Mouse (Mus musculus) forebrain, embryonic 11.5 days (tissue): Measurements from ENCODE around the gene Copg2. TPM values are rescaled to one million over a fixed set of nuclear protein-coding genes. Genes with fewer than 3 reads are reported as not detected.
A peak's percentile ranks its signal among the peaks of the same experiment; 100 is the strongest.

ENCODE experiments used
- ATAC-seq: fragments of 200-750 bp; cut with Nextera tagmentation; replicated peaks from 2 replicates; pipeline ENCODE4 v1.8.0; 2017; ENCODE audit warnings: moderate TSS enrichment; ENCODE audit not compliant: low FRiP score
- DNase-seq: peaks from one replicate; pipeline ENCODE4 v3.0.0-alpha.2; 2017; ENCODE audit warnings: low spot score
- H3K27ac ChIP-seq: fragments of 300-500 bp; sonication (generic); 2 replicates; pipeline ENCODE4 v1.5.1; 2014; ENCODE audit warnings: low read depth, low read length
- H3K27me3 ChIP-seq: fragments of 300-500 bp; sonication (generic); 2 replicates; pipeline ENCODE4 v1.6.1; 2014; ENCODE audit warnings: mild to moderate bottlenecking, low read length, mixed read lengths; ENCODE audit not compliant: control insufficient read depth, insufficient read depth
- H3K36me3 ChIP-seq: fragments of 300-500 bp; sonication (generic); 2 replicates; pipeline ENCODE4 v1.6.1; 2014; ENCODE audit warnings: mild to moderate bottlenecking, low read length, moderate library complexity, mixed read lengths; ENCODE audit not compliant: control insufficient read depth, insufficient read depth
- H3K4me1 ChIP-seq: fragments of 300-500 bp; sonication (generic); replicated peaks from 2 replicates; pipeline ENCODE4 v1.6.1; 2014; ENCODE audit warnings: low read length, mixed read lengths; ENCODE audit not compliant: control insufficient read depth, insufficient read depth
- H3K4me2 ChIP-seq: fragments of 300-500 bp; sonication (generic); 2 replicates; pipeline ENCODE4 v1.6.1; 2014; ENCODE audit warnings: low read depth, mild to moderate bottlenecking, low read length, moderate library complexity, mixed read lengths; ENCODE audit not compliant: severe bottlenecking
- H3K4me3 ChIP-seq: fragments of 300-500 bp; sonication (generic); 2 replicates; pipeline ENCODE4 v1.5.1; 2014; ENCODE audit warnings: low read depth, low read length
- H3K9ac ChIP-seq: fragments of 300-500 bp; sonication (generic); 2 replicates; pipeline ENCODE4 v1.6.1; 2014; ENCODE audit warnings: low read length
- H3K9me3 ChIP-seq: fragments of 300-500 bp; sonication (generic); 2 replicates; pipeline ENCODE4 v1.6.1; 2016; ENCODE audit warnings: low read length, mixed read lengths; ENCODE audit not compliant: control insufficient read depth
- WGBS: fragments of 180-500 bp; shearing (Covaris S2); extraction: QIAGEN DNeasy Blood & Tissue Kit; methylation state at CpG from one replicate; pipeline ENCODE4 v1.1.7; 2014; 5-methylcytosine and 5-hydroxymethylcytosine counted together
- polyA plus RNA-seq: library from polyadenylated mRNA; unstranded; fragments of >200 nt; fragmentation: Nextera tagmentation; extraction: Ambion mirVana; gene quantifications from 2 replicates; pipeline ENCODE4 v1.2.1, GENCODE M21; 2014

Gene Copg2
- polyA plus RNA-seq, 1 experiment from 2014 or later, result 44.5 TPM

GRCm38 (mm10) chr6:30735728-30736371 is 160.7 kb downstream of the Copg2 start:
- H3K9me3 ChIP-seq, result peaks cover 33% of the 10 kb centered on the region
- H3K4me1 ChIP-seq, result peaks cover 6% of the 10 kb centered on the region; the same call in 1 of the 2 replicates
- H3K9ac ChIP-seq, result peak overlapping the region; percentile 67
- H3K27me3 ChIP-seq, result no peaks in the 10 kb centered on the region
- H3K4me2 ChIP-seq, result peak overlapping the region; percentile 52
- ATAC-seq, result peak; percentile 25; the same call in 1 of the 2 replicates
- H3K4me3 ChIP-seq, result peak overlapping the region; percentile 11
- peak overlapping the region; percentile 95 for H3K27ac ChIP-seq
- 46% methylated on average over 15 of the region's 15 CpGs for WGBS
- no peaks in the 10 kb centered on the region; the same call in 1 of the 2 replicates for H3K36me3 ChIP-seq
- DNase-seq, result peak; percentile 75

- Histone ChIP-seq H3K4me1 (peaks cover 4% of the 10 kb centered on the region; the same call in 1 of the 2 replicates), H3K36me3 (no peaks in the 10 kb centered on the region; the same call in 1 of the 2 replicates), H3K4me3 (peak overlapping the region; percentile 11), H3K9me3 (peaks cover 33% of the 10 kb centered on the region), H3K4me2 (peak overlapping the region; percentile 52), H3K27ac (peak overlapping the region; percentile 95), H3K27me3 (no peaks in the 10 kb centered on the region), H3K9ac (peak overlapping the region; percentile 67)
- 53% methylated on average over 22 of the region's 22 CpGs for WGBS
- DNase-seq (no peak), ATAC-seq (0 out of 2 replicates have a peak, but pooled peaks have one; percentile 1)
Observed at GRCm38 (mm10) chr6:30734988-30735727, 161.4 kb downstream of the Copg2 start.

GRCm38 (mm10) chr6:30734465-30734864 is 162.1 kb downstream of the Copg2 start:
- Histone ChIP-seq H3K36me3 (no peaks in the 10 kb centered on the region), H3K4me1 (peaks cover 7% of the 10 kb centered on the region; the same call in 1 of the 2 replicates), H3K9ac (peak overlapping the region; percentile 67; the same call in 1 of the 2 replicates), H3K4me3 (no peak overlapping the region), H3K27me3 (no peaks in the 10 kb centered on the region), H3K9me3 (peaks cover 29% of the 10 kb centered on the region), H3K4me2 (peak overlapping the region; percentile 52; the same call in 1 of the 2 replicates), H3K27ac (peak overlapping the region; percentile 95)
- ATAC-seq, result no peak
- no peak for DNase-seq
- 65% methylated on average over 6 of the region's 6 CpGs for WGBS

GRCm38 (mm10) chr6:30732571-30733130 is 163.9 kb downstream of the Copg2 start:
- WGBS, result 40% methylated on average over 18 of the region's 18 CpGs
- H3K4me3 ChIP-seq, result no peak overlapping the region
- DNase-seq, result no peak
- H3K9ac ChIP-seq, result peak overlapping the region; percentile 21; the same call in 1 of the 2 replicates
- H3K9me3 ChIP-seq, result peaks cover 13% of the 10 kb centered on the region
- H3K4me2 ChIP-seq, result peak overlapping the region; percentile 18; the same call in 1 of the 2 replicates
- no peak for ATAC-seq
- no peaks in the 10 kb centered on the region for H3K36me3 ChIP-seq
- peaks cover 7% of the 10 kb centered on the region; the same call in 1 of the 2 replicates for H3K4me1 ChIP-seq
- no peaks in the 10 kb centered on the region for H3K27me3 ChIP-seq
- 0 out of 2 replicates have a peak overlapping the region, but pooled peaks have one; percentile 95 for H3K27ac ChIP-seq

GRCm38 (mm10) chr6:30730301-30730971 is 166.2 kb downstream of the Copg2 start:
- 64% methylated on average over 12 of the region's 12 CpGs for WGBS
- no peaks in the 10 kb centered on the region for H3K36me3 ChIP-seq
- DNase-seq (no peak), ATAC-seq (no peak)
- no peak overlapping the region for H3K4me2 ChIP-seq
- no peaks in the 10 kb centered on the region for H3K9me3 ChIP-seq
- H3K27me3 ChIP-seq, result no peaks in the 10 kb centered on the region
- no peak overlapping the region for H3K4me3 ChIP-seq
- H3K9ac ChIP-seq, result no peak overlapping the region
- H3K27ac ChIP-seq, result no peak overlapping the region
- H3K4me1 ChIP-seq, result peaks cover 5% of the 10 kb centered on the region; the same call in 1 of the 2 replicates

- peak within 1 kb of the TSS; percentile 2; the same call in 1 of the 2 replicates for H3K27ac ChIP-seq
- ATAC-seq (no peak), DNase-seq (no peak)
- H3K36me3 ChIP-seq, result no peaks in the 10 kb centered on the region
- no peaks in the 10 kb centered on the region for H3K27me3 ChIP-seq
- no peak within 1 kb of the TSS for H3K9ac ChIP-seq
- no peak within 1 kb of the TSS for H3K4me3 ChIP-seq
- 69% methylated on average over 7 of the region's 7 CpGs for WGBS
- H3K4me2 ChIP-seq, result no peak within 1 kb of the TSS
- no peaks in the 10 kb centered on the region for H3K9me3 ChIP-seq
- H3K4me1 ChIP-seq, result peaks cover 7% of the 10 kb centered on the region; the same call in 1 of the 2 replicates
Observed at GRCm38 (mm10) chr6:30723331-30723730, 173.3 kb downstream of the Copg2 start, which contains the start of gene Mest. Gene Mest (plus strand): TSS chr6:30723547.

GRCm38 (mm10) chr6:30722385-30723164 is 174.0 kb downstream of the Copg2 start:
- H3K27ac ChIP-seq, result peak overlapping the region; percentile 70; the same call in 1 of the 2 replicates
- H3K4me2 ChIP-seq, result no peak overlapping the region
- H3K9ac ChIP-seq, result no peak overlapping the region
- DNase-seq, result no peak
- no peaks in the 10 kb centered on the region for H3K9me3 ChIP-seq
- no peaks in the 10 kb centered on the region for H3K27me3 ChIP-seq
- no peak overlapping the region for H3K4me3 ChIP-seq
- H3K4me1 ChIP-seq, result peaks cover 7% of the 10 kb centered on the region; the same call in 1 of the 2 replicates
- 39% methylated on average over 4 of the region's 4 CpGs for WGBS
- ATAC-seq, result peak; percentile 33; the same call in 1 of the 2 replicates
- H3K36me3 ChIP-seq, result no peaks in the 10 kb centered on the region
